Mouse (Mus musculus): ENCODE data around the gene Med25. TPM values are rescaled to one million over a fixed set of nuclear protein-coding genes. Genes with fewer than 3 reads are reported as not detected.
A peak's percentile ranks its signal among the peaks of the same experiment; 100 is the strongest.

Med25 gene
- total RNA-seq (2014; fragmentation: Nextera tagmentation) (26.7 and 51.2 TPM in 2 replicates), total RNA-seq (2017) (9.2 and 15.6 TPM in 2 replicates)

GRCm38 (mm10) chr7:44892276-44892921 lies at the start of gene Med25:
Med25 (minus strand) TSS chr7:44892712.
- ATAC-seq (replicated peaks; ENCODE audit: poor library complexity, severe bottlenecking), result peak; percentile 53

- ATAC-seq (replicated peaks; ENCODE audit: poor library complexity, severe bottlenecking), result no peak
Measured at GRCm38 (mm10) chr7:44938680-44939079, 46.2 kb upstream of the Med25 start.

GRCm38 (mm10) chr7:44929204-44930151 lies 37.0 kb upstream of the Med25 start, which contains the start of gene Ap2a1:
Ap2a1 (minus strand) TSS chr7:44929496.
- ATAC-seq (replicated peaks; ENCODE audit: poor library complexity, severe bottlenecking), result peak; percentile 91

GRCm38 (mm10) chr7:44928570-44928969 lies 36.1 kb upstream of the Med25 start:
- no peak for ATAC-seq (replicated peaks; ENCODE audit: poor library complexity, severe bottlenecking)

- no peak for ATAC-seq (replicated peaks; ENCODE audit: poor library complexity, severe bottlenecking)
Measured at GRCm38 (mm10) chr7:44925468-44925867, 33.0 kb upstream of the Med25 start.

GRCm38 (mm10) chr7:44922530-44922929 lies 30.0 kb upstream of the Med25 start:
- ATAC-seq (replicated peaks; ENCODE audit: poor library complexity, severe bottlenecking), result no peak

- ATAC-seq (replicated peaks; ENCODE audit: poor library complexity, severe bottlenecking), result no peak
Measured at GRCm38 (mm10) chr7:44919127-44919526, 26.6 kb upstream of the Med25 start.

GRCm38 (mm10) chr7:44918219-44918618 lies 25.7 kb upstream of the Med25 start:
- no peak for ATAC-seq (replicated peaks; ENCODE audit: poor library complexity, severe bottlenecking)

GRCm38 (mm10) chr7:44916881-44917280 lies 24.4 kb upstream of the Med25 start:
- ATAC-seq (replicated peaks; ENCODE audit: poor library complexity, severe bottlenecking), result no peak

GRCm38 (mm10) chr7:44916191-44916590 lies 23.7 kb upstream of the Med25 start:
- ATAC-seq (replicated peaks; ENCODE audit: poor library complexity, severe bottlenecking), result no peak

GRCm38 (mm10) chr7:44915314-44915713 lies 22.8 kb upstream of the Med25 start:
- ATAC-seq (replicated peaks; ENCODE audit: poor library complexity, severe bottlenecking), result no peak

- ATAC-seq (replicated peaks; ENCODE audit: poor library complexity, severe bottlenecking), result no peak
Measured at GRCm38 (mm10) chr7:44914396-44914795, 21.9 kb upstream of the Med25 start.

- peak; percentile 25; the same call in 1 of the 2 replicates for ATAC-seq (replicated peaks; ENCODE audit: poor library complexity, severe bottlenecking)
Measured at GRCm38 (mm10) chr7:44908706-44909476, 16.4 kb upstream of the Med25 start.

GRCm38 (mm10) chr7:44905430-44905829 lies 12.9 kb upstream of the Med25 start:
- no peak for ATAC-seq (replicated peaks; ENCODE audit: poor library complexity, severe bottlenecking)

- ATAC-seq (replicated peaks; ENCODE audit: poor library complexity, severe bottlenecking), result peak; percentile 55
Measured at GRCm38 (mm10) chr7:44901230-44901722, 8.8 kb upstream of the Med25 start.

- no peak for ATAC-seq (replicated peaks; ENCODE audit: poor library complexity, severe bottlenecking)
Measured at GRCm38 (mm10) chr7:44900632-44901031, 8.1 kb upstream of the Med25 start.

GRCm38 (mm10) chr7:44898607-44899006 lies 6.1 kb upstream of the Med25 start:
- ATAC-seq (replicated peaks; ENCODE audit: poor library complexity, severe bottlenecking), result no peak

- no peak for ATAC-seq (replicated peaks; ENCODE audit: poor library complexity, severe bottlenecking)
Measured at GRCm38 (mm10) chr7:44896499-44896898, 4.0 kb upstream of the Med25 start.

GRCm38 (mm10) chr7:44895593-44896434 lies 3.3 kb upstream of the Med25 start, which contains the start of gene Fuz:
Fuz (plus strand) TSS chr7:44896079.
- ATAC-seq (replicated peaks; ENCODE audit: poor library complexity, severe bottlenecking), result peak; percentile 76

Measured in granulocyte monocyte progenitor cell, adult 5-6 weeks (primary cell).